Mouse (Mus musculus) liver, embryonic 16.5 days (tissue): ENCODE data around the gene Nfyc. TPM values are rescaled to one million over a fixed set of nuclear protein-coding genes. Genes with fewer than 3 reads are reported as not detected.

ENCODE experiments used
- ATAC-seq: fragments of 200-750 bp; cut with Nextera tagmentation; 2 replicates; pipeline ENCODE4 v1.8.0; 2017; ENCODE audit warnings: low read depth, mild to moderate bottlenecking, moderate number of reproducible peaks, moderate library complexity
- H3K27ac ChIP-seq: fragments of 300-500 bp; sonication (generic); 2 replicates; pipeline ENCODE4 v1.5.1; 2014; ENCODE audit warnings: mild to moderate bottlenecking, low read length
- H3K27me3 ChIP-seq: fragments of 300-500 bp; sonication (generic); 2 replicates; pipeline ENCODE4 v1.6.1; 2014; ENCODE audit warnings: low read depth, low read length, mixed read lengths; ENCODE audit not compliant: control insufficient read depth, insufficient read depth
- H3K36me3 ChIP-seq: fragments of 300-500 bp; sonication (generic); 2 replicates; pipeline ENCODE4 v1.6.1; 2014; ENCODE audit warnings: mild to moderate bottlenecking; ENCODE audit not compliant: control insufficient read depth, insufficient read depth
- H3K4me1 ChIP-seq: fragments of 300-500 bp; sonication (generic); 2 replicates; pipeline ENCODE4 v1.6.1; 2014; ENCODE audit warnings: low read depth, low read length, mixed read lengths; ENCODE audit not compliant: control insufficient read depth
- H3K4me2 ChIP-seq: fragments of 300-500 bp; sonication (generic); 2 replicates; pipeline ENCODE4 v1.6.1; 2014; ENCODE audit warnings: low read depth, low read length, mixed read lengths
- H3K4me3 ChIP-seq: fragments of 300-500 bp; sonication (generic); 2 replicates; pipeline ENCODE4 v1.5.1; 2014; ENCODE audit warnings: low read depth, mild to moderate bottlenecking, low read length
- H3K9ac ChIP-seq: fragments of 300-500 bp; sonication (generic); 2 replicates; pipeline ENCODE4 v1.6.1; 2014; ENCODE audit warnings: low read depth, low read length
- H3K9me3 ChIP-seq: fragments of 300-500 bp; sonication (generic); replicated peaks from 2 replicates; pipeline ENCODE4 v1.6.1; 2016; ENCODE audit warnings: low read length; ENCODE audit not compliant: control insufficient read depth
- WGBS: fragments of 180-500 bp; shearing (Covaris S2); extraction: QIAGEN DNeasy Blood & Tissue Kit; methylation state at CpG from one replicate; pipeline ENCODE4 v1.1.7; 2014; ENCODE audit not compliant: insufficient replicate concordance; 5-methylcytosine and 5-hydroxymethylcytosine counted together
- polyA plus RNA-seq: library from polyadenylated mRNA; unstranded; fragments of >200 nt; fragmentation: Nextera tagmentation; extraction: Ambion mirVana; gene quantifications from 2 replicates; pipeline ENCODE4 v1.2.1, GENCODE M21; 2015

Gene Nfyc
- polyA plus RNA-seq, 1 experiment from 2014 or later = 47.4 TPM

DNA sequence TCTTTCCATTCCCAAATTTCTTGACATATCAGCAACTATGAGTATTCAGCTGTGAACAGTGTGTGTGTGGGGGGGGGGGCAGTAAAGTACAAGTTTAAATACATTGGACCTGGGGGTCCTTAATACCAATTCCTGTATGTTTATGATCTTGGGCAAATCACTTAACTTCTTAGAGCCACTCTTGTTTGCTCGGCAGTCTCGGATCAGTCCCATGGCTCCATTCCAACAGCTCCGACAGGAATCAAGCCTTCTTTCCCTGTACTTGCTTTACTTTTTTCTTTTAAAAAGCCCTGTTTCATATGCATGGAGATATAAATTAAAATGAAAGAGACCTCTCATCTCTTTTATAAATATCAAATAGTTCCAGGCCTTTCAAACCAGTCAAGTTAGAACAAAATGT, 30.7 kb downstream of the Nfyc start:
- H3K4me2 ChIP-seq = no peak overlapping the region
- H3K4me1 ChIP-seq = peaks cover 4% of the 10 kb centered on the region; the same call in 1 of the 2 replicates
- H3K27ac ChIP-seq = no peak overlapping the region
- no peak overlapping the region for H3K4me3 ChIP-seq
- H3K36me3 ChIP-seq = no peaks in the 10 kb centered on the region
- ATAC-seq = no peak
- H3K27me3 ChIP-seq = no peaks in the 10 kb centered on the region
- H3K9ac ChIP-seq = no peak overlapping the region
- H3K9me3 ChIP-seq = no peaks in the 10 kb centered on the region
- WGBS = 73% methylated on average over 3 of the region's 3 CpGs

DNA sequence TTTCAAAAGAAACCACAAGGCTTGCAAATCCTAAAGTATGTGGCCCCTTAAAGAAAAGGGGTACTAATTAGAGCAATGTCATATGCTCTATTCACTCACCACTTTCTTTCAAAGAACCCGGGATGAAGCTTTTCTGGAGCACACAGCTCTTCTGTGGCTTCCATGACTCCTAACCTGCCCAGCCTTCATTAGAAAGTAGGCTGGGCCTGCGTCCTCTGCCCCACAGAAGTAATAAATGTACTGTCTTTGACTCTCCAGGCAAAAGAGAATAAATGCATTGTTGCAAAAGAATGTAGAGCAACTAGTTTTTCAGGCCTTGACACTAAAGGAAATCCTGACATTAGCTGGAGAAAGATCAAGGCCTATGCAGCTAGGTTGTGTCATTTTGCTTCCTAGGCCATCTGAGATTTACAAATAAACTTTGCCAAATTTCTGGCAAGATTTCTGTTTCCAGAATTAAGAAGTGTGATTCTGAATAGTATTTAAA, 31.6 kb downstream of the Nfyc start:
- Histone ChIP-seq H3K36me3 (no peaks in the 10 kb centered on the region), H3K9ac (no peak overlapping the region), H3K27ac (no peak overlapping the region), H3K4me2 (no peak overlapping the region), H3K9me3 (no peaks in the 10 kb centered on the region), H3K27me3 (no peaks in the 10 kb centered on the region), H3K4me1 (peaks cover 3% of the 10 kb centered on the region; the same call in 1 of the 2 replicates), H3K4me3 (no peak overlapping the region)
- ATAC-seq = no peak
- WGBS = 67% methylated on average over 2 of the region's 2 CpGs

DNA sequence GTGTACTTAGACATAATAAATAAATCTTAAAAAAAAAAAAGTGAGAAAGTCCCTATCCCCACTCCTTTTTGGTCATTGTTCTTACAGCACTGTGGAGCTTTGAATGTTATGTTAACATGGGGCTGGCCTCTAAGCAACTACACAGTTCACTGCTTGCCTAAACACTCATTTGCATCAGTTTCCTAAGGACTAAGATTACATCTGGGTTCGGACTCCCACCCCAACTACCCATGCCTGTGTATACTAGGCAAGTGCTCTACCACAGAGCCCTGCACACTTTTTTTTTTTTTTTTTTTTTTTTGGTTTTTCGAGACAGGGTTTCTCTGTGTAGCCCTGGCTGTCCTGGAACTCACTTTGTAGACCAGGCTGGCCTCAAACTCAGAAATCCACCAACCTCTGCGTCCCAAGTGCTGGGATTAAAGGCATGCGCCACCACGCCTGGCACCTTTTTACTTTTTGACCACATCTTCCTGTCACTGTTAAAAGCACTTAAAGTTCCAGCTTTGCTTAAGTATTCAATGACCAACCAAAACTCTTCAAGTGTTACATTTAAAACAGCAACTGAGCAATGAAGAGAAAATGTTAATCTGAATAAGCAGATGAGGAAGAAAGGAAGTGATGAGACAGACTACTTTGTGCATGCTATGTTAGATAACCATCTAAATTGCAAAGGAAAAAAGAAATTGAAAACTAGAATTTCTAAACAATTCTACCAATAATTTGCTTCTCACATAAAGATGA, 33.2 kb downstream of the Nfyc start:
- no peaks in the 10 kb centered on the region for H3K36me3 ChIP-seq
- H3K9ac ChIP-seq = no peak overlapping the region
- H3K27me3 ChIP-seq = no peaks in the 10 kb centered on the region
- no peak overlapping the region for H3K27ac ChIP-seq
- 67% methylated on average over 4 of the region's 5 CpGs for WGBS
- no peaks in the 10 kb centered on the region; the same call in 1 of the 2 replicates for H3K4me1 ChIP-seq
- no peak overlapping the region for H3K4me3 ChIP-seq
- no peaks in the 10 kb centered on the region for H3K9me3 ChIP-seq
- ATAC-seq = no peak
- H3K4me2 ChIP-seq = no peak overlapping the region

DNA sequence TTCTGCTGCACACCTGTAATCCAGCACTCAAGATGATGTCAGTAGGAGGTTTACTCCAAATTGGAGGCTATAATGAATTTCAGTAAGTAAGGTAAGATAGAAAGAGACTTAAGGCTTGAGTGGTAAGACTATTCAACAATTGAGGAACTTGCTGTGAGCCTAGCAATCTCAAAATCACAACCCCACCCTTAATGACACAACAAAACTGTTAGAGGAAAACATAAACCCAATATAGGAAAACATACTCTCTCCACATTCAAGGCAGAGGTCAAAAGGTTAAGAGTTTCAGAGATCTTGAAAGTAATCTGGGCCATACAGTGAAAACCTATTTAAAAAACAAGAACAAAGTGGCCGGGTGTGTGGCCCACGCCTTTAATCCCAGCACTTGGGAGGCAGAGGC, 34.7 kb downstream of the Nfyc start:
- no peak for ATAC-seq
- 65% methylated on average over 2 of the region's 2 CpGs for WGBS
- Histone ChIP-seq H3K4me3 (no peak overlapping the region), H3K27me3 (no peaks in the 10 kb centered on the region), H3K4me2 (no peak overlapping the region), H3K9me3 (no peaks in the 10 kb centered on the region), H3K36me3 (no peaks in the 10 kb centered on the region), H3K27ac (no peak overlapping the region), H3K4me1 (no peaks in the 10 kb centered on the region; the same call in 1 of the 2 replicates), H3K9ac (no peak overlapping the region)

DNA sequence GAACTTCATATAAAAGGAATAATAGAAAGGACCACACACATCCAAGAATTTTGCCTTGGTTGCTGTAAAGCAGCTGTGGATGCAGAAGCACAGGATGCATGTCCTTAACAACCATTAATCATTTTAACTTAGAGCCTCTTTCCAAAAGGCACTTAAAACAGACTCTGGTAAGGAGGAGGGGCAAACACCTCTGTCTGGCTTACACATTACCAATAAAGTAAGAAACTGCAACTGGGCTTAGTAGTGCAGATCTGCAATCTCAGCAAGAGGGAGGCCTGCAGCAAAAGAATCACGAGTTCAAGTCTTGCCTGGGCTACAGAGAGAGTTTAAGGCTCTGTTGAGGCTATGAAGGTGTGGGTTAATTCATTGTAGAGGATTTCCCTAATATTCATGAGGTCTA, 35.7 kb downstream of the Nfyc start:
- H3K4me1 ChIP-seq = no peaks in the 10 kb centered on the region; the same call in 1 of the 2 replicates
- H3K4me2 ChIP-seq = no peak overlapping the region
- 89% methylated on average over 1 of the region's 1 CpGs for WGBS
- no peaks in the 10 kb centered on the region for H3K27me3 ChIP-seq
- no peaks in the 10 kb centered on the region for H3K9me3 ChIP-seq
- H3K36me3 ChIP-seq = no peaks in the 10 kb centered on the region; the same call in 1 of the 2 replicates
- no peak for ATAC-seq
- H3K9ac ChIP-seq = no peak overlapping the region
- H3K4me3 ChIP-seq = no peak overlapping the region
- no peak overlapping the region for H3K27ac ChIP-seq

DNA sequence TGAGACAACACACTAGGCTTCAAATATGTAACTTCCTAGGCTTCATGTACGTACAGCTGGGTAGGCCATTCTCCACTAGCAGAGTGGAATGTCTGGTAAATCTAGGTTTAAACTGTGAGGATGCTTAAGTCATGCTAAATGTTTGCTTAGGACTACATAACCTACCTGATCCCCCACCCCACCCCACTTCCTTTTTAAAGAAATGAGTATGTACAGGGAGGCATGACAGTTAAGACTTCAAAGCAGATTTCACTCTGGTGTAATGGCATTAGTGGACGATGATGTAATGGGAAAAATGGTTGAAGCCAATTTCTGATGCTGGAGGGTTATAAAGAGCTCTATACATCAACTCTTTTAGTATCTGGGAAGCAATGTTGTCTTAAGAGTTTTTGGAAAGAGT, 38.5 kb downstream of the Nfyc start:
- no peak overlapping the region for H3K4me2 ChIP-seq
- no peaks in the 10 kb centered on the region for H3K27me3 ChIP-seq
- H3K4me1 ChIP-seq = no peaks in the 10 kb centered on the region; the same call in 1 of the 2 replicates
- ATAC-seq = no peak
- H3K9me3 ChIP-seq = no peaks in the 10 kb centered on the region
- no peak overlapping the region for H3K9ac ChIP-seq
- H3K36me3 ChIP-seq = peaks cover 11% of the 10 kb centered on the region
- no peak overlapping the region for H3K4me3 ChIP-seq
- WGBS = 85% methylated on average over 2 of the region's 2 CpGs
- no peak overlapping the region for H3K27ac ChIP-seq

DNA sequence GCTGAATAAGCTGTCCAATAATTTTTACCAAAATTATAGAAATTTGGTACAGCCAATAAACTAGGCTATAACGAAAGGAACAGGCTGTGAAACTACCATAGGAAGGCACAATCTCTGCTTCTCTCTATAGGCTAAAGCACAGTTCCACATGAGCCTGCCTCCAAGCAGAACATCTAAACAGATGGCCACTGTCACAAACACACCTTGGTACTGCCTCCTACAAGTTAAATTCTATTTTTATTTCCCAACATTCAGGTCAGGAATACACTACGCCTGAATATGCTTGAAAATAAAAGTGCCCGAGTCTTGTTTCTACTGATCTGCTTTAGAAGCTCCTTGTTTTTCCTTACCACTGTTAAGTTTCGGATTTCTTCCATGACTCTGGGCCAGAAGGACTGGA, 41.3 kb downstream of the Nfyc start:
- Histone ChIP-seq H3K36me3 (peaks cover 13% of the 10 kb centered on the region), H3K9me3 (no peaks in the 10 kb centered on the region), H3K4me2 (no peak overlapping the region), H3K4me1 (no peaks in the 10 kb centered on the region), H3K27ac (no peak overlapping the region), H3K4me3 (no peak overlapping the region), H3K9ac (no peak overlapping the region), H3K27me3 (no peaks in the 10 kb centered on the region)
- no peak for ATAC-seq
- WGBS = 87% methylated on average over 4 of the region's 4 CpGs

DNA sequence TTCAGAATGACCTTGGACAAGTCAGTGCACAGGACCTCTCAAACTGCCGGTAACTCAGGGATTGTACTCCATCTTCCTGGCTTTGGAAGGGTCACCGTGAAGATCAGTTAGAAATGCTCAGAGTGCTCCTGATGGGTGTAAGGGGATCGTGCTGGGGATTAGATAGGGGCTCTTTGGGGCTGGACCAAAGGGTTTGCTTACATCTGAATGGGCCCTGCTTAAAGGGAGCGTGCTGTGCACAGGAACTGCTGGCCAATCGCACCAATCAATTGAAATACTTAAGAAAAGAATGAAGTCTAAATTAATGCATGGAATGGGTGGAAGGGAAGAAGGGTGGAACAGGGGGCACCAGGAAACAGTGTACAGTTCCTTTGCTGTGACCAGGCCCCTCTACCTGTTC, 75.6 kb downstream of the Nfyc start:
- H3K9ac ChIP-seq = no peak overlapping the region
- no peak overlapping the region for H3K4me3 ChIP-seq
- H3K4me2 ChIP-seq = no peak overlapping the region
- H3K4me1 ChIP-seq = no peaks in the 10 kb centered on the region
- WGBS = 74% methylated on average over 5 of the region's 5 CpGs
- H3K27me3 ChIP-seq = peaks cover 9% of the 10 kb centered on the region
- ATAC-seq = no peak
- peaks cover 20% of the 10 kb centered on the region for H3K36me3 ChIP-seq
- no peak overlapping the region for H3K27ac ChIP-seq
- H3K9me3 ChIP-seq = no peaks in the 10 kb centered on the region

DNA sequence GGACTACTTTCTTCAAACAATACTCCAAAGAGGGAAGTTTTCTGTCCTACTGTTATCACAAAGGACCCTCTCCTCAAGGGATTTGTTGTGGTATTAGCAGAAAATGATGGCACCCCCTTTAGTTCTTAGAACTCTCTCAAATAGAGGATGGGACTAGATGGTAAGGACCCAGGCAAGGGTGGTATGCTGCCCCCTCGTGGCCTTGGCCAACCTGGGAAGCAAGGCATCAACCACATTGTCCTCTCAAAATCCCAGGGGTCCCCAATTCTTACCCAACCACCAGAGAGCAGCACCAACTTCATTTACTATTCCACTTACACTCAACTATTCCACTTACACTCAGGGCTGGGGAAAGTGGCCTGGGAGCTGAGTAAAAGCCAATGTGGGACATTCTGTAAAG, 76.1 kb downstream of the Nfyc start:
- WGBS = 0% methylated on average over 1 of the region's 1 CpGs
- H3K27ac ChIP-seq = no peak overlapping the region
- ATAC-seq = no peak

More for the DNA sequence above, 76.1 kb downstream of the Nfyc start:
- H3K9me3 ChIP-seq = no peaks in the 10 kb centered on the region
- H3K4me3 ChIP-seq = no peak overlapping the region
- H3K4me1 ChIP-seq = no peaks in the 10 kb centered on the region
- no peak overlapping the region for H3K4me2 ChIP-seq
- peaks cover 13% of the 10 kb centered on the region for H3K27me3 ChIP-seq
- no peak overlapping the region for H3K9ac ChIP-seq
- peaks cover 17% of the 10 kb centered on the region for H3K36me3 ChIP-seq
